Mouse (Mus musculus) left cerebral cortex, postnatal 25 days (tissue): ENCODE measurements around the gene Qpctl. TPM values are rescaled to one million over a fixed set of nuclear protein-coding genes. Genes with fewer than 3 reads are reported as not detected.
A peak's percentile ranks its signal among the peaks of the same experiment; 100 is the strongest.

Source experiments
- DNase-seq, 2 experiments: peaks; one replicate each; pipeline ENCODE4 v3.0.0; 2022; ENCODE audit warnings: low spot score in 2 of 2, mixed read lengths in 1 of 2
- intact Hi-C: fragments of 180-260 bp; cut with DNase I; formaldehyde crosslinking; loops from one replicate; pipeline ENCODE4 v1.15.1; 2025
- total RNA-seq, 2 experiments: library from RNA; stranded (reverse); gene quantifications; 2 replicates each; pipeline ENCODE4 v1.2.3; 2021

The Qpctl gene
- total RNA-seq, 2 experiments from 2014 or later = 15.5 to 16.0 TPM

- intact Hi-C loops = no loop called here
- DNase-seq = peak; percentile 97 to 99
These were observed 17.7 kb downstream of the Qpctl start for GRCm38 (mm10) chr7:19131324-19131848.

- intact Hi-C loops = no loop called here
- DNase-seq = no peak
These were observed 18.4 kb downstream of the Qpctl start for GRCm38 (mm10) chr7:19130657-19131056.

GRCm38 (mm10) chr7:19129396-19129795 is 19.7 kb downstream of the Qpctl start:
- intact Hi-C loops = no loop called here
- no peak for DNase-seq

GRCm38 (mm10) chr7:19127744-19128143 is 21.3 kb downstream of the Qpctl start:
- DNase-seq = no peak
- intact Hi-C loops = no loop called here

GRCm38 (mm10) chr7:19124713-19125112 is 24.4 kb downstream of the Qpctl start:
- intact Hi-C loops = no loop called here
- no peak for DNase-seq

GRCm38 (mm10) chr7:19121686-19122085 is 27.4 kb downstream of the Qpctl start:
- intact Hi-C loops = no loop called here
- no peak for DNase-seq

DNA sequence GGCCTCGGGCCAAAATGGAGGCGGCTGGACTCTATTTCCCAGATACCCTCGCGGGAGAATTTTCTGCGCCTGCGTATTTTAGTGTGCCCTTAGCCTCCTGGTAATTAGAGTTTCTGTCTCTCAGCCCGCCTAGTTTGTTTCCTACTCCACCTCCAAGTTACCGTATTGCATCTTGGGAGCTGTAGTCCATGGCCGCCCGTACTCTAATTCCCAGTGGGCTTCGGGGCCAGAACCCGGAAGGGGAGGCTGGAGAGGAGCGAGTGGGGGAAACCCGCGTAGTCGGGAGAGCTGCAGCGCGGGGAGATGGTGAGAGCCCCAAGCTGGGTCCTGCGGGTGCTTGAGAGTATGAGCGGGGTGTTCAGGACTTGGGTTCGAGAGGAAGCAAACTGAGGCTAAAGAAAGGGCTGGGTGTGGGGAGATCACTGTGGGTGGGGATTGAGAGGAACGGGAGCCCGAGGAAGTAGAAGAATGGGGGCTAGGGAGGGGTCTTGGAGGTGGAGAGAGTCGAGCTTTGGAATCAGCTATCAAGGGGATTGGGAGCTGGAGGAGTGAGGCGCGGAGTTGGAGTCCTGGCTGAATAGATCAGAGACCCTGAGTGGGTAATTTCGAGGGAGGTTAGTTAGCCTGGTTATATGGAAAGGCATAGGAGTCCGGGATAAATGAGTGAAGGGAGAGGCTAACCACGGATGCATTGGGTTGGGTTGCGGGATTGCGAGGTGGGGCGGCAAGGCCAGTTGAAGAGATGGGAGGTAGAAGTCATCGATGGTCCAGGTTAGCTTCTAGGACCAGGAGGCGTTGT is 29.3 kb downstream of the Qpctl start, which contains the start of gene Fbxo46:
Gene Fbxo46 (plus strand): TSS at position 229 of the 799 bp plus-strand sequence.
- intact Hi-C loops = loop anchor here (2.0 kb wide), 1 partner anchor 25 kb away; the partner anchor contains the start of gene Six5
- peak; percentile 89 to 99 for DNase-seq

DNA sequence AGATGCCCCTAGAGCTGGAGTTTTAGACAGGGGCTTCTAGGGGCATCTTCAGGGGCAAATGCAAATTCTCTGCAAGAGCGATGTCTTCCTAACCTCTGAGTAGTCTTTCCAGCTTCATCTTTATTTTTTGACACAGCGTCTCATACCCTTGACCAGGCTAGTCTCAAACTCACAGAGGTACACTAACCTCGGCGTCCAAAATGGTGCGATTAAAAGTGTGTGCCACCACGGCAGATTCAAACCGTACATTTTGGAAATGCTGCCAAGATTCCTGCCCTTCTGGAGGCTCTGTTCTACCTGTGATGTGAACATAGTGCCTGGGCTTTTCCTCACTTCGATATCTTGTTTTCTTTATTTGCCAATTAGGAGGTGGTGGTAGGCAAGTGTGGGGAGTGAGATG is 30.0 kb downstream of the Qpctl start:
- DNase-seq = no peak
- intact Hi-C loops = loop anchor here (2.0 kb wide), 1 partner anchor 24 kb away; the partner anchor contains the start of gene Six5

DNA sequence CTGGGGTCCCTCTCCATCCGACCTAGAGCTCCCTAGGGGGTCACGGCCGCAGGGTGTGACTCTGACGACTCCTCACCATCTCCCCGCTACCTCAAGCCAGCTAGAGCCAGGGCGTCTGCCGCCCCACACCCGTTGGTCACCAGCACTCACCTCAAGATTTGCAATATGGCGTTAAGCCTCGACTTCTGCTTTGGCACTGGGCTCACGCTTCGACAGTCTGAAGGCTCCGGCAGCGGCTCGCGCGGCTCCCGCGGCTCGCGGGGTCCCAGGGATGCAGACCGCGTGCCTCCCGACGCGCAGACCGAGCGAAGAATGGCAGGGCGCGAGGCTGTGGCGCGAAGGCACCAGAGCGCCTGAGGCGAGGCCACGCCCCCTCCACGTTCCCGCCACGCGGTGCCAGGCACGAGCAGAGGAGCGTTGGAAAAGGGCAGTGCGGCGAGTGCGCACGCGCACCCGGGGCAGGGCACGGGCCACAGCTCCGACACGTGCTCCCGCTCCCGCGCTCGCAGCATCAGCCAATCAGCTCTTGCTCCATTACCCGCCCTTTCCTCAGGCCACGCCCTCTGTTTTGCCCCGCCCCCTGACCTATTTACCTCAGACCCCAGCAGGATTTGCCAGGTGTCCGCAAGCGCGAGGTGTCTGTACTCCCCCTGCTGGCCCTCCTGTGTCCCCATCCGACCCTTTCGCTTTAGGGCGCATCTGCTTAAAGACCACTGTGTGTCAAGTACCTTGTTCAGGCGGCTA is 30.9 kb downstream of the Qpctl start, which contains the start of gene Gm4969:
Gene Gm4969 (minus strand): TSS at position 341 of the 744 bp plus-strand sequence.
- intact Hi-C loops = loop anchor here (2.0 kb wide), 1 partner anchor 23 kb away; the partner anchor contains the start of gene Six5
- peak; percentile 52 to 62 for DNase-seq

DNA sequence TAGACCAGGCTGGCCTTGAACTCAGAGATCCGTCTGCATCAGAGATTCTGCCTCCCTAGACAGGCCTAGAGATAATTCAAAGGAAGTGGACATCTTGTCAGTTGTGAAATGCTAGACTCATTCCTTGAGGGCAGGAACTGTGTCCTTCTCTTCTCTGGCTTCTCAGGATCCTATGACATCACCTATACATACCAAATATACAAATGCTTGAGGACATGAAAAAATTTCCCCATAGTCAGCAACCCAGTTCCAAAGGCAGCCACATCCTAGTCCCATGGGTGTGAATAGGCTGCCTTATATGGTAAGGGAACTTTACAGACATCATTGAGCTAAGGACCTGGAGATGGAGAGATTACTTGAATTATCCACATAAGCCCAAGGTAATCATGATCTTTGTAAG is 39.5 kb downstream of the Qpctl start:
- intact Hi-C loops = no loop called here
- no peak for DNase-seq

- no peak for DNase-seq
- intact Hi-C loops = no loop called here
These were observed 41.7 kb downstream of the Qpctl start for GRCm38 (mm10) chr7:19107436-19107835.

- intact Hi-C loops = no loop called here
These were observed 44.6 kb downstream of the Qpctl start for GRCm38 (mm10) chr7:19104486-19104885.

GRCm38 (mm10) chr7:19103741-19104140 is 45.4 kb downstream of the Qpctl start:
- intact Hi-C loops = no loop called here
- DNase-seq = no peak

More at GRCm38 (mm10) chr7:19104486-19104885, 44.6 kb downstream of the Qpctl start:
- DNase-seq = no peak

GRCm38 (mm10) chr7:19100290-19100689 is 48.8 kb downstream of the Qpctl start:
- DNase-seq = no peak
- intact Hi-C loops = no loop called here

- intact Hi-C loops = no loop called here
- no peak for DNase-seq
These were observed 50.3 kb downstream of the Qpctl start for GRCm38 (mm10) chr7:19098811-19099210.

- DNase-seq = no peak
- intact Hi-C loops = no loop called here
These were observed 51.2 kb downstream of the Qpctl start for GRCm38 (mm10) chr7:19097863-19098262.

DNA sequence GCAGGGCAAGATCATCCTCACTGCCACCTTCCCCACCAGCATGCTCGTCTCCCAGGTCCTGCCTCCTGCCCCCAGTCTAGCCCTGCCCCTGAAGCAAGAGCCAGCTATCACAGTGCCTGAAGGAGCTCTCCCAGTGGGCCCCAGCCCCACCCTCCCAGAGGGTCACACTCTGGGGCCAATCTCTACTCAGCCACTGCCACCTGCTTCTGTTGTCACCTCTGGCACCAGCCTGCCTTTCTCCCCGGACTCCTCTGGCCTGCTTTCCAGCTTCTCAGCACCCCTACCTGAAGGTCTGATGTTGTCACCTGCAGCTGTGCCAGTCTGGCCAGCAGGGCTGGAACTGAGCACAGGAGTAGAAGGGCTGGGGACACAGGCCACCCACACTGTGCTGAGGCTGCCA is 51.9 kb downstream of the Qpctl start:
- intact Hi-C loops = no loop called here

GRCm38 (mm10) chr7:19096421-19096976 is 52.6 kb downstream of the Qpctl start:
- intact Hi-C loops = no loop called here

More for the DNA sequence above, 51.9 kb downstream of the Qpctl start:
- no peak for DNase-seq

DNA sequence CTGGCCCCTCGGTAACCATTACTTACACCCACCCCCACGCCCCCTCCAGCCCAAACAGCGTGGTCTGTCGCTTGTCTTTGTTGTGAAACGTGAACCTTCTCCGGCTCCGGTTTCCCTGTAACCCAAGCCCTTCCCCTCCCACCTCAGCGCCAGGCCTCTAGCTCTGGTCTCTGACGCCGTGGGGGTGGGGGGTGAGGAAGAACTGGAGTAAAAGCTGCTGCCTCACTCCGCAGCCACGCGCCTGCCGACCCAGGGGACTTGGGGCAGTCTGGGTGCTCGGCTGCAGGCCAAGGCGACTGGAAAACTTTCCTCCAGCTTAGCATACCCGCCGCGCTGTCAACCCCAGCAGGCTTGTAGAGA is 53.4 kb downstream of the Qpctl start:
- no peak for DNase-seq
- intact Hi-C loops = loop anchor here (2.0 kb wide), 1 partner anchor 23 kb away; the partner anchor contains the start of genes Fbxo46 and Gm4969

More at GRCm38 (mm10) chr7:19096421-19096976, 52.6 kb downstream of the Qpctl start:
- DNase-seq = no peak
